Mouse (Mus musculus) intestine, embryonic 15.5 days (tissue): ENCODE results near the gene Ube2a. TPM values are rescaled to one million over a fixed set of nuclear protein-coding genes. Genes with fewer than 3 reads are reported as not detected.
A peak's percentile ranks its signal among the peaks of the same experiment; 100 is the strongest.

Experiments
- ATAC-seq: fragments of 200-750 bp; cut with Nextera tagmentation; 2 replicates; pipeline ENCODE4 v1.8.0; 2017; ENCODE audit warnings: moderate TSS enrichment, moderate library complexity
- H3K27ac ChIP-seq: fragments of 300-500 bp; sonication (generic); 2 replicates; pipeline ENCODE4 v1.5.1; 2015; ENCODE audit warnings: mild to moderate bottlenecking, inconsistent platforms
- H3K27me3 ChIP-seq: fragments of 300-500 bp; sonication (generic); replicated peaks from 2 replicates; pipeline ENCODE4 v1.6.1; 2015; ENCODE audit warnings: inconsistent platforms
- H3K36me3 ChIP-seq: fragments of 300-500 bp; sonication (generic); 2 replicates; pipeline ENCODE4 v1.6.1; 2015; ENCODE audit warnings: inconsistent platforms
- H3K4me1 ChIP-seq: fragments of 300-500 bp; sonication (generic); replicated peaks from 2 replicates; pipeline ENCODE4 v1.6.1; 2015; ENCODE audit warnings: inconsistent platforms
- H3K4me2 ChIP-seq: fragments of 300-500 bp; sonication (generic); replicated peaks from 2 replicates; pipeline ENCODE4 v1.6.1; 2015; ENCODE audit warnings: mild to moderate bottlenecking, inconsistent platforms
- H3K4me3 ChIP-seq: fragments of 300-500 bp; sonication (generic); replicated peaks from 2 replicates; pipeline ENCODE4 v1.5.1; 2015; ENCODE audit warnings: inconsistent platforms
- H3K9ac ChIP-seq: fragments of 300-500 bp; sonication (generic); 2 replicates; pipeline ENCODE4 v1.6.1; 2015; ENCODE audit warnings: inconsistent platforms
- H3K9me3 ChIP-seq: fragments of 300-500 bp; sonication (generic); 2 replicates; pipeline ENCODE4 v1.6.1; 2016; ENCODE audit warnings: inconsistent platforms
- WGBS: fragments of 180-500 bp; shearing (Covaris S2); methylation state at CpG from one replicate; pipeline ENCODE4 v1.1.7; 2015; 5-methylcytosine and 5-hydroxymethylcytosine counted together
- polyA plus RNA-seq: library from polyadenylated mRNA; unstranded; fragments of >200 nt; fragmentation: Nextera tagmentation; extraction: Ambion mirVana; gene quantifications from 2 replicates; pipeline ENCODE4 v1.2.1, GENCODE M21; 2015

Ube2a gene
- 103 and 115 TPM in 2 replicates for polyA plus RNA-seq

- H3K4me2 ChIP-seq, result peak within 1 kb of the TSS; percentile 59
- ATAC-seq, result peak; percentile 44
- no peaks in the 10 kb centered on the region for H3K9me3 ChIP-seq
- H3K27ac ChIP-seq, result peak within 1 kb of the TSS; percentile 64
- no peaks in the 10 kb centered on the region for H3K36me3 ChIP-seq
- WGBS, result 20% methylated on average over 8 of the region's 8 CpGs
- H3K9ac ChIP-seq, result peak within 1 kb of the TSS; percentile 77
- no peaks in the 10 kb centered on the region for H3K4me1 ChIP-seq
- H3K4me3 ChIP-seq, result peak within 1 kb of the TSS; percentile 63
- no peaks in the 10 kb centered on the region for H3K27me3 ChIP-seq
These were observed at the start of gene Ube2a, which contains the start of gene C330007P06Rik for GRCm38 (mm10) chrX:36873765-36874164. TSS of gene Ube2a (plus strand) at chrX:36873900. TSS of gene C330007P06Rik (minus strand) at chrX:36874111.

DNA sequence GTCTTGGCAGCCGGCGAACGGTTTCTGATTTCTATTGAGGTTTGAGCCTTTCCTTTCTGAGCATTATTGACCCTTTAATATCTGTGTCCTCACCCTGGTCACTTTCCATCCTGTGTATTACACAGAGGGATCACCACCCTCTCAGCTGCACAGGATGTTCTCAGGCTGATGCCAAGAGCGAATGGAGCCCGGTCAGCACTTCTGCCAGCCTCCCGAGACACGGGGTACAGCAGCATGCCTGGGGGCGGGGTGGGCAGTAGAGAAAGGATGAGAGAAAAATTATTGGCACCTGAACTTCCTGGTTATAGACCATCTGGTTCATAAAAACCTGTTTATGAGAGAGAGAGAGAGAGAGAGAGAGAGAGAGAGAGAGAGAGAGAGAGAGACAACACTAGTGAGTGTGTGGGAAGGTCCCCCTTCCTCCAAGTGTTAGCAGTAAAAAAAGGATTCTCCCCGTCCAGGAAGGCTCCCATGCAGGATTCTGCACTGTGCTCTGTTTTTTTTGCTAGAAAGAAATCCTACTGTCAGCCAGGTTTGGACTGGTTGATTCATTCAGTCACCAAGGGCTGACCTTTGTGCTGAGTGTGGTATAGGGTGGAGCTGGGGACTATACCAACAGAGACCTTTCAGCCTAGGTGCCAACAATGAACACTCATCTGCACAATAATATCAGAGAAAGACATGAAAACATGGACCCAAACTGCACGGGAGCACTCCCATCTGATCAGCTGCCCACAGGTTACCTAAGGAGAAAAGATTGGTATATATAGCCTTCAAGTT, 49.6 kb upstream of the Ube2a start:
- Histone ChIP-seq H3K27ac (no peak overlapping the region), H3K4me1 (no peaks in the 10 kb centered on the region), H3K9me3 (no peaks in the 10 kb centered on the region), H3K9ac (no peak overlapping the region), H3K4me2 (no peak overlapping the region), H3K27me3 (no peaks in the 10 kb centered on the region), H3K4me3 (no peak overlapping the region), H3K36me3 (no peaks in the 10 kb centered on the region)
- ATAC-seq, result peak; percentile 39
- WGBS, result 78% methylated on average over 10 of the region's 10 CpGs

GRCm38 (mm10) chrX:36825032-36825431, 48.7 kb upstream of the Ube2a start:
- H3K4me2 ChIP-seq, result no peak overlapping the region
- H3K9me3 ChIP-seq, result no peaks in the 10 kb centered on the region
- H3K4me1 ChIP-seq, result no peaks in the 10 kb centered on the region
- no peaks in the 10 kb centered on the region for H3K36me3 ChIP-seq
- H3K9ac ChIP-seq, result no peak overlapping the region
- 57% methylated on average over 2 of the region's 2 CpGs for WGBS
- H3K4me3 ChIP-seq, result no peak overlapping the region
- no peak overlapping the region for H3K27ac ChIP-seq
- peak; percentile 37; the same call in 1 of the 2 replicates for ATAC-seq
- no peaks in the 10 kb centered on the region for H3K27me3 ChIP-seq

GRCm38 (mm10) chrX:36826873-36827272, 46.8 kb upstream of the Ube2a start:
- 91% methylated on average over 4 of the region's 5 CpGs for WGBS
- ATAC-seq, result no peak
- H3K4me2 ChIP-seq, result no peak overlapping the region
- no peak overlapping the region for H3K27ac ChIP-seq
- no peaks in the 10 kb centered on the region for H3K27me3 ChIP-seq
- no peak overlapping the region for H3K9ac ChIP-seq
- no peaks in the 10 kb centered on the region for H3K36me3 ChIP-seq
- H3K9me3 ChIP-seq, result no peaks in the 10 kb centered on the region
- H3K4me1 ChIP-seq, result 0 out of 2 replicates have a peak, but pooled peaks cover 1% of the 10 kb centered on the region
- H3K4me3 ChIP-seq, result no peak overlapping the region

GRCm38 (mm10) chrX:36830271-36830670, 43.4 kb upstream of the Ube2a start:
- no peak overlapping the region for H3K4me2 ChIP-seq
- WGBS, result 37% methylated on average over 5 of the region's 5 CpGs
- H3K9ac ChIP-seq, result no peak overlapping the region
- H3K36me3 ChIP-seq, result no peaks in the 10 kb centered on the region
- no peak overlapping the region for H3K4me3 ChIP-seq
- ATAC-seq, result peak; percentile 50; the same call in 1 of the 2 replicates
- H3K27me3 ChIP-seq, result no peaks in the 10 kb centered on the region
- no peak overlapping the region for H3K27ac ChIP-seq
- H3K9me3 ChIP-seq, result no peaks in the 10 kb centered on the region
- H3K4me1 ChIP-seq, result 0 out of 2 replicates have a peak, but pooled peaks cover 4% of the 10 kb centered on the region

DNA sequence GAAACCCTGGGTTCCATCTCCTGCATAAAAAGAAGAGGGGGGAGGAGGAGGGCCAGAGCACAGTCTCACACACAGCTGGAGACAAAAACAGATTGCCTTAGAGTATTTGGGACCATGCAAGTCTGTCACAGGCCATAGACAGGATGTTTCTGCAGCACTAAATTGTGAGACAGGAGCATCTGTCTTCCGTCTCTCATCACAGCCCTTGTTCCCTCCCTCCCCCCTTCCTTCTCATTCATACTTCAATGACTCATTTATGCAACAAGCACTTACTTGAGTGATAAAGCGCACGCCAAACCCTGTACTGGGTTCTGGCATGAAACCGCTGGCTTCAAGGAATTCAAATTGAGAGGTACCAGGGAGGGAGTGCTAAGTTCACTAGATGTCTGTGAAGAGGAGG, 42.1 kb upstream of the Ube2a start:
- 0 out of 2 replicates have a peak, but pooled peaks cover 4% of the 10 kb centered on the region for H3K4me1 ChIP-seq
- no peak overlapping the region for H3K4me2 ChIP-seq
- WGBS, result 54% methylated on average over 4 of the region's 4 CpGs
- H3K27ac ChIP-seq, result no peak overlapping the region
- H3K9me3 ChIP-seq, result no peaks in the 10 kb centered on the region
- H3K27me3 ChIP-seq, result no peaks in the 10 kb centered on the region
- H3K36me3 ChIP-seq, result no peaks in the 10 kb centered on the region
- no peak overlapping the region for H3K4me3 ChIP-seq
- no peak for ATAC-seq
- H3K9ac ChIP-seq, result no peak overlapping the region

GRCm38 (mm10) chrX:36833397-36834084, 40.2 kb upstream of the Ube2a start:
- 0 out of 2 replicates have a peak overlapping the region, but pooled peaks have one; percentile 13 for H3K9ac ChIP-seq
- peak overlapping the region; percentile 31; the same call in 1 of the 2 replicates for H3K4me2 ChIP-seq
- H3K27ac ChIP-seq, result no peak overlapping the region
- H3K4me1 ChIP-seq, result 0 out of 2 replicates have a peak, but pooled peaks cover 4% of the 10 kb centered on the region
- H3K36me3 ChIP-seq, result no peaks in the 10 kb centered on the region
- H3K4me3 ChIP-seq, result no peak overlapping the region
- 34% methylated on average over 19 of the region's 19 CpGs for whole genome bisulfite sequencing
- no peak for ATAC-seq
- H3K27me3 ChIP-seq, result no peaks in the 10 kb centered on the region
- H3K9me3 ChIP-seq, result no peaks in the 10 kb centered on the region

- H3K4me1 ChIP-seq, result no peaks in the 10 kb centered on the region
- H3K9me3 ChIP-seq, result no peaks in the 10 kb centered on the region
- H3K4me3 ChIP-seq, result no peak overlapping the region
- H3K27me3 ChIP-seq, result no peaks in the 10 kb centered on the region
- H3K9ac ChIP-seq, result no peak overlapping the region
- WGBS, result 59% methylated on average over 6 of the region's 6 CpGs
- H3K36me3 ChIP-seq, result no peaks in the 10 kb centered on the region
- peak; percentile 55; the same call in 1 of the 2 replicates for ATAC-seq
- no peak overlapping the region for H3K27ac ChIP-seq
- H3K4me2 ChIP-seq, result no peak overlapping the region
These were observed 36.5 kb upstream of the Ube2a start for GRCm38 (mm10) chrX:36837069-36837676.

- H3K27ac ChIP-seq, result no peak overlapping the region
- H3K4me2 ChIP-seq, result no peak overlapping the region
- no peak overlapping the region for H3K9ac ChIP-seq
- no peaks in the 10 kb centered on the region for H3K9me3 ChIP-seq
- H3K36me3 ChIP-seq, result no peaks in the 10 kb centered on the region
- no peaks in the 10 kb centered on the region for H3K4me1 ChIP-seq
- no peak overlapping the region for H3K4me3 ChIP-seq
- no peaks in the 10 kb centered on the region for H3K27me3 ChIP-seq
- 74% methylated on average over 7 of the region's 7 CpGs for whole genome bisulfite sequencing
- no peak for ATAC-seq
These were observed 34.3 kb upstream of the Ube2a start for GRCm38 (mm10) chrX:36839391-36839790.

DNA sequence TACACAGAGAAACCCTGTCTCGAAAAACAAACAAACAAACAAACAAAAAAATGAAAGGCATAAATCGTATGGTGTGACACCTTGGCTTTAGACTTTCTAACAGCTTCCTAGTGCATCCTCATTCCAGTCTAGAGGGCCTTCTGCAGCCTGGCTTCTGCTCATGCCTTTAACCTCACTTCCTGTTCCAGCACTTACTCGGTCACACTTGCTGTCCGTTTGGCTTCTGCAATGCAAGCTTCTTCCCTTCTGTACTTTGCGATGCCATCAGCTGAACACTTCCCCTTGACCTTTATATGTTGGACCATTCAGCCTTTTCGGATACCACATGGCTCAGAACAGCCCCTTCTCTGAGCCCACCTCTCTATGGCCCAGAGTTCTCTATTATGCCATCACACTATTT, 32.0 kb upstream of the Ube2a start:
- Histone ChIP-seq H3K9ac (no peak overlapping the region), H3K27ac (no peak overlapping the region), H3K4me3 (no peak overlapping the region), H3K36me3 (no peaks in the 10 kb centered on the region), H3K4me1 (no peaks in the 10 kb centered on the region), H3K27me3 (no peaks in the 10 kb centered on the region), H3K9me3 (no peaks in the 10 kb centered on the region), H3K4me2 (no peak overlapping the region)
- no peak for ATAC-seq
- WGBS, result 86% methylated on average over 6 of the region's 6 CpGs

GRCm38 (mm10) chrX:36843346-36843990, 30.2 kb upstream of the Ube2a start:
- H3K27me3 ChIP-seq, result no peaks in the 10 kb centered on the region
- H3K4me3 ChIP-seq, result no peak overlapping the region
- H3K36me3 ChIP-seq, result no peaks in the 10 kb centered on the region
- H3K27ac ChIP-seq, result no peak overlapping the region
- 64% methylated on average over 4 of the region's 4 CpGs for WGBS
- no peak for ATAC-seq
- no peaks in the 10 kb centered on the region for H3K4me1 ChIP-seq
- no peak overlapping the region for H3K4me2 ChIP-seq
- H3K9ac ChIP-seq, result no peak overlapping the region
- no peaks in the 10 kb centered on the region for H3K9me3 ChIP-seq

- Histone ChIP-seq H3K27ac (no peak overlapping the region), H3K36me3 (no peaks in the 10 kb centered on the region), H3K4me3 (no peak overlapping the region), H3K27me3 (no peaks in the 10 kb centered on the region), H3K4me2 (no peak overlapping the region), H3K4me1 (no peaks in the 10 kb centered on the region), H3K9me3 (no peaks in the 10 kb centered on the region), H3K9ac (no peak overlapping the region)
- no peak for ATAC-seq
- 79% methylated on average over 1 of the region's 1 CpGs for WGBS
These were observed 26.5 kb upstream of the Ube2a start for GRCm38 (mm10) chrX:36847152-36847551.
